ENCODE assay signal across 9 mouse cellular contexts in genomic region chr2:113535685-113536084, GRCm38 (mm10).
DNase-seq lines count a peak whose midpoint lies in the region; ATAC-seq and TF ChIP-seq lines count a peak whose summit lies in the region.
"Had no signal": no experiment of that assay in that cellular context is flagged by ENCODE, and none has a peak within 500 bp of the region (broad histone marks: within the 10 kb centered on the region; RNA-seq: fewer than 3 reads in every experiment).

No protein-coding gene starts in this region.

- peak; percentile 8 for DNase-seq in CD4-positive, CD25-positive, alpha-beta regulatory T cell, adult 2 months (ENCODE audit: low read depth, low spot score)
- DNase-seq in neural tube, embryonic 10.5 days (ENCODE audit: extremely low spot score, low spot score): peak; percentile 18
- peak; percentile 11 for DNase-seq in lung, adult 2 months
- peak; percentile 19 for DNase-seq in stomach, postnatal 0 days (ENCODE audit: low spot score)
- no peak for DNase-seq in ovary, postnatal 14 days (ENCODE audit: low spot score)

- WGBS in neural tube, embryonic 15.5 days: 43% methylated on average over 5 of the region's 5 CpGs
- 36% methylated on average over 5 of the region's 5 CpGs for WGBS in forebrain, embryonic 15.5 days
- 35% methylated on average over 5 of the region's 5 CpGs for WGBS in lung, adult 2 months
- 24% methylated on average over 5 of the region's 5 CpGs for WGBS in stomach, postnatal 0 days

- ATAC-seq in CD4-positive, CD25-positive, alpha-beta regulatory T cell, adult 4 months: no peak
- ATAC-seq in neural tube, embryonic 15.5 days (ENCODE audit: low FRiP score): no peak
- peak; percentile 47 for ATAC-seq in forebrain, embryonic 15.5 days (replicated peaks)
- peak; percentile 38; the same call in 1 of the 2 replicates for ATAC-seq in stomach, postnatal 0 days (ENCODE audit: low FRiP score, low TSS enrichment)

- peak; percentile 10; the same call in 1 of the 2 replicates for TF ChIP-seq CTCF in lung, adult 2 months (IDR thresholded peaks at IDR 0.05; ENCODE audit: insufficient read depth, low read length)
- TF ChIP-seq CTCF in stomach, postnatal 0 days (IDR thresholded peaks at IDR 0.05; ENCODE audit: low read depth): peak; percentile 84

- no peak overlapping the region for H3K4me3 ChIP-seq in neural tube, embryonic 15.5 days (replicated peaks)
- H3K4me3 ChIP-seq in forebrain, embryonic 15.5 days: no peak overlapping the region
- no peak overlapping the region for H3K4me3 ChIP-seq in lung, adult 2 months (replicated peaks; ENCODE audit: extremely low read depth, low read depth, low read length)
- no peak overlapping the region for H3K4me3 ChIP-seq in stomach, postnatal 0 days (ENCODE audit: low read depth, low read length)
- H3K4me3 ChIP-seq: lung, embryonic 15.5 days had no signal

- H3K36me3 ChIP-seq in neural tube, embryonic 15.5 days: no peaks in the 10 kb centered on the region
- no peaks in the 10 kb centered on the region for H3K36me3 ChIP-seq in forebrain, embryonic 15.5 days
- no peaks in the 10 kb centered on the region for H3K36me3 ChIP-seq in stomach, postnatal 0 days (ENCODE audit: control insufficient read depth, insufficient read depth, low read length)
- H3K36me3 ChIP-seq: lung, embryonic 15.5 days had no signal

- H3K4me2 ChIP-seq in neural tube, embryonic 15.5 days: no peak overlapping the region
- H3K4me2 ChIP-seq in forebrain, embryonic 15.5 days (replicated peaks): no peak overlapping the region
- no peak overlapping the region for H3K4me2 ChIP-seq in stomach, postnatal 0 days (replicated peaks; ENCODE audit: low read depth)
- H3K4me2 ChIP-seq: lung, embryonic 15.5 days had no signal

- TF ChIP-seq EP300 in stomach, postnatal 0 days (optimal IDR thresholded peaks at IDR 0.05): no peak

- no peak overlapping the region for H3K27ac ChIP-seq in neural tube, embryonic 15.5 days (replicated peaks)
- no peak overlapping the region for H3K27ac ChIP-seq in forebrain, embryonic 15.5 days (replicated peaks)
- peak overlapping the region; percentile 49; the same call in 1 of the 2 replicates for H3K27ac ChIP-seq in stomach, postnatal 0 days (replicated peaks)
- H3K27ac ChIP-seq: lung, embryonic 15.5 days had no signal

- no peak overlapping the region for H3K9ac ChIP-seq in neural tube, embryonic 15.5 days (replicated peaks)
- no peak overlapping the region for H3K9ac ChIP-seq in forebrain, embryonic 15.5 days (replicated peaks)
- H3K9ac ChIP-seq in stomach, postnatal 0 days (ENCODE audit: low read length): no peak overlapping the region
- H3K9ac ChIP-seq: lung, embryonic 15.5 days had no signal

- TF ChIP-seq POLR2A in lung, adult 2 months (IDR thresholded peaks at IDR 0.05; ENCODE audit: borderline replicate concordance, extremely low read depth, low read depth, low read length): no peak

- no peaks in the 10 kb centered on the region for H3K27me3 ChIP-seq in neural tube, embryonic 15.5 days (replicated peaks)
- no peaks in the 10 kb centered on the region for H3K27me3 ChIP-seq in forebrain, embryonic 15.5 days
- H3K27me3 ChIP-seq in stomach, postnatal 0 days (ENCODE audit: control insufficient read depth, insufficient read depth, low read length): no peaks in the 10 kb centered on the region

- H3K4me1 ChIP-seq in neural tube, embryonic 15.5 days: peaks cover 3% of the 10 kb centered on the region; the same call in 1 of the 2 replicates
- peaks cover 16% of the 10 kb centered on the region; the same call in 1 of the 2 replicates for H3K4me1 ChIP-seq in forebrain, embryonic 15.5 days
- peaks cover 6% of the 10 kb centered on the region for H3K4me1 ChIP-seq in lung, adult 2 months (ENCODE audit: control insufficient read depth, insufficient read depth, low read length)
- no peaks in the 10 kb centered on the region for H3K4me1 ChIP-seq in stomach, postnatal 0 days (replicated peaks; ENCODE audit: control insufficient read depth, insufficient read depth)

- H3K9me3 ChIP-seq in neural tube, embryonic 15.5 days (replicated peaks): no peaks in the 10 kb centered on the region
- H3K9me3 ChIP-seq in forebrain, embryonic 15.5 days: no peaks in the 10 kb centered on the region
- no peaks in the 10 kb centered on the region for H3K9me3 ChIP-seq in stomach, postnatal 0 days (ENCODE audit: control insufficient read depth, low read length)
- H3K9me3 ChIP-seq: lung, embryonic 15.5 days had no signal

Comparison
In these comparisons a context has a peak if more than half of its experiments do, and no peak if none do; other contexts are left out.
1. ATAC-seq: peak in forebrain, embryonic 15.5 days (single experiment) and stomach, postnatal 0 days (single experiment); none in CD4-positive, CD25-positive, alpha-beta regulatory T cell, adult 4 months (single experiment) and neural tube, embryonic 15.5 days (single experiment).